Mouse (Mus musculus) brain, embryonic 14.5 days (tissue): ENCODE results near the gene Haspin.

ENCODE experiments used
- CTCF ChIP-seq: fragments of 200-500 bp; IDR thresholded peaks from 2 replicates; pipeline ENCODE4 v1.5.1; 2012; ENCODE audit warnings: inconsistent platforms, mild to moderate bottlenecking, moderate library complexity, borderline replicate concordance; ENCODE audit not compliant: insufficient read depth, insufficient read length; ENCODE audit errors: extremely low read depth
- POLR2A ChIP-seq: fragments of 200-500 bp; IDR thresholded peaks from 2 replicates; pipeline ENCODE4 v1.6.1; 2012; ENCODE audit warnings: mild to moderate bottlenecking, inconsistent platforms, borderline replicate concordance; ENCODE audit not compliant: poor library complexity, insufficient read depth, insufficient read length, severe bottlenecking; ENCODE audit errors: extremely low read depth

DNA sequence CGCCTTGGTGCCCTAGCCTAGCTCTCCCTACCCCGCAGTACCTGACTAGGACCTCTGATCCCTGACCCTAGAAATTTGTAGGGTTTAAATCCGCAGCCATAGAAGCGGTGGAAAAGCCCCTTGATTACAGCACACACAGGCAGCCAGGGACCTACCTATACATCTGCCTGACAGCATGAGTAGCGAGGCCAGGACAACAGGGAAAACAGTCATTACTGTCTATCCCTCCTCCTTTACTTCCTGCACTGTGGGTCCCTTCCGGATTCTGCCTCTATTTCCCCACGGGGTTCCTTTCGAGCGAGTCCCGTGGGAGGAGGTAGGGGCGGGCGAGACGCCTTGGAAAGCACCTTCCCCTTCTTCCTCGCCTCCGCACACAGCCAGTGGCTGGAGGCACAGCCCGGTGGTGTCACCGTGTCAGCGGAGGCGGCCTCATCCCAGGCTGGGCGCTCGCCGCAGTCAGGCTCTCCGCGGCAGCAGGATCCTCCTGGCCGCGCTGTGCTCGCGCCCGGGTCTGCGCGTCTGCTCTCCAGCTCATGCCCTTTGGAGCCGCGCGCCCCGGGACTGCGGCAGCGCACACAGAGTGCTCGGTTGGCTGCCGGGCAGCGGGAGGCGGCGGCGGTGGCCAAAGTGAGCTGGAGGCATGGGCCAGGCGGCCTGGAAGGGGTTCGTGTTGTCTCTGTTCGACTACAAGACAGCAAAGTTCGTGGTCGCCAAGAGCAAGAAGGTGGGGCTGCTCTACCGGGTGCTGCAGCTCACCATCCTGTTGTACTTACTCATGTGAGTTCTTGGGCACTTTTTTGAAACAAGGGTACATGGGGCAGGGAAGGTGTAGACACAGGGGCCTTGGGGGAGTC lies 22.1 kb upstream of the Haspin start, which contains the start of gene P2rx5:
- TF ChIP-seq CTCF (no peak), POLR2A (no peak)
